7 mouse cellular contexts compared by ENCODE assay signal in the genomic region with DNA sequence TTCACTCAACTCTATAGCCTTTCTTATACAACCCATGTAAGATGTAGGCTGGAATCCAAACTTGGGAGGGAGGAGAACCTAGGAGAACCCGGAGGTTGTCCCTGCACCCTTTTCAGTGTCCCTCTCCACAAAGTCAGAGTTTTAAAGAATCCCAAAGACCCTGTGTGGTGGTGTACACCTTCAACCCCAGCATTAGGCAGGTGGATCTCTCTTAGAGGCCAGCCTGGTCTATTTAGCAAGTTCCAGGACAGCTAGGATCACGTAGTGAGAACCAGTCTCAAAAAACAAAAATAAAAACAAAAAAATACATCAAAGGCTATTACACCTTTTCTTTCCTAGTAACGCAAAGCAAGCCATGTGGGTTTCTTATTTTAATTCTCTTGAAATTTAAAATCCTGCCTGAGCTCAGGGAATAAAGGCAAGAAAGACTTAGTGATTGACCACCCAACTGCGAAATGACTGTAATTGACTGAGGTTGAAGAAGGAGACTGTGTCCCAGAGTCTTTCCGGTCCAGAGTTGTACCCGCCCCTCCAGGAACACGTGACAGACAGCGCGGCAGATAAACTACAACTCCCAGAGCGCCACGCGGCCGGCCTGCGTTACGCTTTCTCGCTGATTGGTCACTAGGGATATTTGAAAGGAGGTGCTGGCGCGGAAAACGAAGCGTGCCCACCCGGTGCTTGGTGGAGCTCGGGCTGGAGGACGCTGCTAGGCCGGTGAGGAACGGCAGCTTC. TPM values are rescaled to one million over a fixed set of nuclear protein-coding genes. Genes with fewer than 3 reads are reported as not detected.
A peak's percentile ranks its signal among the peaks of the same experiment; 100 is the strongest.
DNase-seq lines count a peak whose midpoint lies in the region; ATAC-seq and TF ChIP-seq lines count a peak whose summit lies in the region.

A gene (plus strand): TSS at position 634 of the 735 bp plus-strand sequence.

- H3K4me1 ChIP-seq in embryonic facial prominence, embryonic 11.5 days (ENCODE audit: control insufficient read depth, insufficient read depth, low read length) = no peaks in the 10 kb centered on the region; the same call in 1 of the 2 replicates
- H3K4me1 ChIP-seq in kidney, adult 2 months (ENCODE audit: control insufficient read depth, insufficient read depth, low read length) = peaks cover 3% of the 10 kb centered on the region; the same call in 1 of the 2 replicates
- H3K4me1 ChIP-seq in limb, embryonic 12.5 days (replicated peaks) = peaks cover 11% of the 10 kb centered on the region
- peaks cover 8% of the 10 kb centered on the region for H3K4me1 ChIP-seq in midbrain, embryonic 15.5 days
- peaks cover 3% of the 10 kb centered on the region; the same call in 1 of the 2 replicates for H3K4me1 ChIP-seq in spleen, adult 2 months (ENCODE audit: control insufficient read depth, insufficient read depth, insufficient read length)

- H3K9me3 ChIP-seq in embryonic facial prominence, embryonic 11.5 days (replicated peaks; ENCODE audit: control insufficient read depth, low read length) = no peaks in the 10 kb centered on the region
- no peaks in the 10 kb centered on the region for H3K9me3 ChIP-seq in limb, embryonic 12.5 days
- H3K9me3 ChIP-seq in midbrain, embryonic 15.5 days = no peaks in the 10 kb centered on the region

- DNase-seq in adrenal gland, postnatal 14 days = peak; percentile 95
- peak; percentile 98 for DNase-seq in embryonic facial prominence, embryonic 11.5 days (ENCODE audit: low spot score)
- peak; percentile 96 to 98 for DNase-seq in heart, adult 18-20 months
- peak; percentile 96 for DNase-seq in kidney, adult 2 months
- DNase-seq in spleen, adult 2 months (ENCODE audit: low read depth in 1 of 2, low spot score in 2 of 2) = peak; percentile 77 to 93

- WGBS in embryonic facial prominence, embryonic 11.5 days = 8% methylated on average over 25 of the region's 25 CpGs
- 5% methylated on average over 25 of the region's 25 CpGs for WGBS in kidney, adult 2 months
- WGBS in limb, embryonic 12.5 days = 7% methylated on average over 25 of the region's 25 CpGs
- WGBS in midbrain, embryonic 15.5 days = 7% methylated on average over 25 of the region's 25 CpGs
- WGBS in spleen, adult 2 months = 5% methylated on average over 25 of the region's 25 CpGs

- TF ChIP-seq CTCF in kidney, adult 2 months (conservative IDR thresholded peaks at IDR 0.05; ENCODE audit: insufficient read depth, insufficient read length, low read depth, low read length) = no peak
- no peak for TF ChIP-seq CTCF in spleen, adult 2 months (IDR thresholded peaks at IDR 0.05; ENCODE audit: extremely low read depth, insufficient read depth, insufficient read length, insufficient replicate concordance)

- peak within 1 kb of the TSS; percentile 69 for H3K9ac ChIP-seq in embryonic facial prominence, embryonic 11.5 days (replicated peaks; ENCODE audit: low read length)
- peak within 1 kb of the TSS; percentile 62 for H3K9ac ChIP-seq in limb, embryonic 12.5 days (replicated peaks)
- H3K9ac ChIP-seq in midbrain, embryonic 15.5 days = peak within 1 kb of the TSS; percentile 37

- peak within 1 kb of the TSS; percentile 84 for H3K4me2 ChIP-seq in embryonic facial prominence, embryonic 11.5 days (ENCODE audit: low read depth, low read length)
- peak within 1 kb of the TSS; percentile 93 for H3K4me2 ChIP-seq in limb, embryonic 12.5 days
- peak within 1 kb of the TSS; percentile 99 for H3K4me2 ChIP-seq in midbrain, embryonic 15.5 days

- ATAC-seq in embryonic facial prominence, embryonic 11.5 days (replicated peaks; ENCODE audit: insufficient number of reproducible peaks, low FRiP score, low TSS enrichment, low read depth) = peak; percentile 93
- ATAC-seq in limb, embryonic 12.5 days (ENCODE audit: insufficient number of reproducible peaks, insufficient read depth, low FRiP score, low TSS enrichment, low read depth) = peak; percentile 95
- ATAC-seq in midbrain, embryonic 15.5 days (replicated peaks) = peak; percentile 99

- H3K36me3 ChIP-seq in embryonic facial prominence, embryonic 11.5 days (replicated peaks; ENCODE audit: control insufficient read depth, insufficient read depth, low read depth, low read length) = peaks cover 9% of the 10 kb centered on the region
- no peaks in the 10 kb centered on the region for H3K36me3 ChIP-seq in kidney, adult 2 months (ENCODE audit: control insufficient read depth, insufficient read depth, low read length)
- H3K36me3 ChIP-seq in limb, embryonic 12.5 days = peaks cover 28% of the 10 kb centered on the region
- H3K36me3 ChIP-seq in midbrain, embryonic 15.5 days (replicated peaks) = no peaks in the 10 kb centered on the region
- no peaks in the 10 kb centered on the region for H3K36me3 ChIP-seq in spleen, adult 2 months (ENCODE audit: control insufficient read depth, insufficient read depth, low read length)

- H3K27me3 ChIP-seq in embryonic facial prominence, embryonic 11.5 days (ENCODE audit: control insufficient read depth, insufficient read depth, low read length) = no peaks in the 10 kb centered on the region
- H3K27me3 ChIP-seq in kidney, adult 2 months (replicated peaks; ENCODE audit: control insufficient read depth, insufficient read depth, low read length) = no peaks in the 10 kb centered on the region
- H3K27me3 ChIP-seq in limb, embryonic 12.5 days = no peaks in the 10 kb centered on the region
- H3K27me3 ChIP-seq in midbrain, embryonic 15.5 days (replicated peaks) = no peaks in the 10 kb centered on the region
- H3K27me3 ChIP-seq in spleen, adult 2 months (ENCODE audit: control insufficient read depth, insufficient read depth, low read length) = no peaks in the 10 kb centered on the region

- TF ChIP-seq POLR2A in kidney, adult 2 months (IDR thresholded peaks at IDR 0.05; ENCODE audit: low read depth, low read length) = no peak
- peak; percentile 14; the same call in 1 of the 2 replicates for TF ChIP-seq POLR2A in spleen, adult 2 months (IDR thresholded peaks at IDR 0.05; ENCODE audit: low read depth, low read length)

- peak within 1 kb of the TSS; percentile 82 for H3K4me3 ChIP-seq in embryonic facial prominence, embryonic 11.5 days (ENCODE audit: low read depth, low read length)
- H3K4me3 ChIP-seq in kidney, adult 2 months (ENCODE audit: insufficient read depth, low read depth, low read length) = peak within 1 kb of the TSS; percentile 76
- H3K4me3 ChIP-seq in limb, embryonic 12.5 days (replicated peaks) = peak within 1 kb of the TSS; percentile 77
- H3K4me3 ChIP-seq in midbrain, embryonic 15.5 days = peak within 1 kb of the TSS; percentile 55
- H3K4me3 ChIP-seq in spleen, adult 2 months (ENCODE audit: extremely low read depth, insufficient read depth, insufficient read length) = peak within 1 kb of the TSS; percentile 93

- 0 out of 2 replicates have a peak within 1 kb of the TSS, but pooled peaks have one; percentile 49 for H3K27ac ChIP-seq in embryonic facial prominence, embryonic 11.5 days (replicated peaks; ENCODE audit: low read depth, low read length)
- 0 out of 2 replicates have a peak within 1 kb of the TSS, but pooled peaks have one; percentile 9 for H3K27ac ChIP-seq in kidney, adult 2 months (ENCODE audit: insufficient read depth, low read depth, low read length)
- H3K27ac ChIP-seq in limb, embryonic 12.5 days = 0 out of 2 replicates have a peak within 1 kb of the TSS, but pooled peaks have one; percentile 29
- H3K27ac ChIP-seq in midbrain, embryonic 15.5 days = peak within 1 kb of the TSS; percentile 69
- no peak within 1 kb of the TSS for H3K27ac ChIP-seq in spleen, adult 2 months (ENCODE audit: insufficient read depth, low read length)

RNA-seq across cellular contexts. Expression of the gene that starts here (rescaled TPM):
- total RNA-seq in adrenal gland, postnatal 14 days (2021) = 6.6 and 10.7 TPM in 2 replicates
- 36.0 and 37.7 TPM in 2 replicates for polyA plus RNA-seq in embryonic facial prominence, embryonic 11.5 days (2014; fragmentation: Nextera tagmentation; extraction: Ambion mirVana)
- total RNA-seq in heart, adult 18-20 months (2021) = under 1 TPM; 0.54 to 0.92 TPM
- 0.45 and 0.53 TPM in 2 replicates for polyA plus RNA-seq in kidney, adult 2 months (2012; rRNA removed)
- polyA plus RNA-seq in limb, embryonic 12.5 days (2016; fragmentation: Nextera tagmentation; extraction: Ambion mirVana) = 42.7 and 49.3 TPM in 2 replicates
- 5.5 and 7.5 TPM in 2 replicates for polyA plus RNA-seq in midbrain, embryonic 15.5 days (2015; fragmentation: Nextera tagmentation; extraction: Ambion mirVana)
- polyA plus RNA-seq in spleen, adult 2 months (2012; rRNA removed) = 8.9 and 15.1 TPM in 2 replicates

Comparison
In these comparisons a context has a peak if more than half of its experiments do, and no peak if none do; other contexts are left out.
1. Peak in DNase-seq in heart, adult 18-20 months; RNA of the gene not detected or under 1 TPM.
2. Peak in DNase-seq, H3K4me3 ChIP-seq and H3K27ac ChIP-seq in kidney, adult 2 months; RNA of the gene not detected or under 1 TPM.